Mouse (Mus musculus): ENCODE measurements around the gene Mllt1.
A peak's percentile ranks its signal among the peaks of the same experiment; 100 is the strongest.
"Not testable (repeated sequence)": the region's sequence is repeated elsewhere in the genome, so short reads cannot be mapped to it uniquely, and the experiment has no call there.

Gene Mllt1

GRCm38 (mm10) chr17:56934545-56935330, 477 bp downstream of the Mllt1 start:
- no peak for DNase-seq (ENCODE audit: low spot score in 2 of 2)

- DNase-seq (ENCODE audit: low spot score in 2 of 2): no peak
Observed at GRCm38 (mm10) chr17:56933395-56933794, 1.8 kb downstream of the Mllt1 start.

DNA sequence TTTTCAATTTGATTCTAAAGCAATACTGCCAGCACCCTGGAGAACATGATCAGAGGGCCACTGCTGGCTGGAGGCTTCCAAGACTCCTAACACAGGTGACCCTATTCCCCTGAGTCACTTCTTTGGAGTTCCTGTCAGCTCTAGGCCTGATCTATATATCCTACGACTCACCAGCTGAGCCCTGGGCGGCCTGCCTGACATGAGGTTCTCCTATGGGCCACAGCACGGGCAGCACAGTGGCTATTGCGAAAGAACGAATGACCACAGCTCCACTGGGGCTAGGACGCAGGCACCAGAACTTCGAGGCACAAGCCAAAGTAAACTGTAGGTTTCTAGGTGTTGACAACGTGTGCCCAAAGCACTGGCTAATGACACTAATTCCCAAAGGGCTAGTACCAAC, 5.2 kb downstream of the Mllt1 start:
- no peak for DNase-seq (ENCODE audit: low spot score in 2 of 2)

DNA sequence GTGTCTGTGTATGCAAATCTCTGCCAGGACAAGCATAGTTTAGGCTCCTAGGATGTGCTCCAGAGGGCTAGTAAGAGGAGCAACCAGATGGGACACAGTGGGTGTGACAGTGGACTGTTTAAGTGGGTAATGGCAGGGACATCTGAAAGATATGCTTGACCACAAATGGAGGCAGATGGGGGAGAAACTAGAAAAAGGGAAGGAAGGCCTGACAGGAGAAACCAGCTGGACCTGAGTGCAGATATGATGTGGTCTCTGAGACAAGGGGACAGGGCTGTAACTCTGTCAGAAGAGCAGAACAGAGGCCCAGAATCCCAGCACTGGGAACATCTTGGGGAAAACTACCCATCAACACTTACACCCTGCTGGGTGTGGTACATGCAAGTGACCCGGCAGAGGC, 5.7 kb downstream of the Mllt1 start:
- DNase-seq (ENCODE audit: low spot score in 2 of 2): no peak

DNA sequence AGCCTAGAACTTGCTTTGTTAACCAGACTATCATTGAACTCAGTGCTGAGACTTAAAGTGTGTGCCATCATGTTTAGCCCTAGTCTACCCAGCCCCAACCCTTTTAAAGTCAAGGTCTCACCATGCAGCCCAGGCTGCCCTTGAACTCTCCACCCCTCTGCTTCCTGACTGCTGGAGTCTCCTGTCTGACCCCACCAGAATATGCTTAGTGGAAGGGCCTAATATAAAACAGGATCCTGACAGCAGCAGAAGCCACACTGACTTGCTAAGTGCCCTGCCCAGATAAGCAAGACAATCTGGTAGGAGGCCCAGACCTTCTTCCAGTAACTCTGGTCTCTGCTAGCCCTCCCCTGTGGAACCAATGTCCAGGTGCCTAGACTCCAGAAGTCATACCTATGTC, 6.1 kb downstream of the Mllt1 start:
- DNase-seq (ENCODE audit: low spot score in 2 of 2): no peak

- DNase-seq (ENCODE audit: low spot score in 2 of 2): no peak
Observed at GRCm38 (mm10) chr17:56925998-56926397, 9.2 kb downstream of the Mllt1 start.

GRCm38 (mm10) chr17:56919725-56920124, 15.5 kb downstream of the Mllt1 start:
- no peak for DNase-seq (ENCODE audit: low spot score in 2 of 2)

DNA sequence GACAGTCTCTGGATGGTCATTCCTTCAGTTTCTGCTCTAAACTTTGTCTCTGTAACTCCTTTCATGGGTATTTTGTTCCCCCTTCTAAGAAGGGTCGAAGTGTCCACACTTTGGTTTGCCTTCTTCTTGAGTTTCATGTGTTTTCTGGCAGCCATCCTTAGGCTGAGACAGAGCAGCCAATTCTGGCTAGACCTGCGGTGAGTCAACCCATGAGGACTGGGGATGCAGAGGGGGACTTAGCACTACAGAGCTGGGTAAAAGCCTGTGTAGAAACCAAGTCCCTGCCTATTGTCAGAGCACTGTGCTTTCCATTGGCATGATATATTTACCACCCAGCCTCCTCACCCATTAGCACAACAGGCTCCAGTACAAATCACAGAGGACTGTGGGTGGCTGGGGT, 18.0 kb downstream of the Mllt1 start:
- DNase-seq (ENCODE audit: low spot score in 2 of 2): no peak

GRCm38 (mm10) chr17:56913444-56913843, 21.8 kb downstream of the Mllt1 start:
- no peak for DNase-seq (ENCODE audit: low spot score in 2 of 2)

DNA sequence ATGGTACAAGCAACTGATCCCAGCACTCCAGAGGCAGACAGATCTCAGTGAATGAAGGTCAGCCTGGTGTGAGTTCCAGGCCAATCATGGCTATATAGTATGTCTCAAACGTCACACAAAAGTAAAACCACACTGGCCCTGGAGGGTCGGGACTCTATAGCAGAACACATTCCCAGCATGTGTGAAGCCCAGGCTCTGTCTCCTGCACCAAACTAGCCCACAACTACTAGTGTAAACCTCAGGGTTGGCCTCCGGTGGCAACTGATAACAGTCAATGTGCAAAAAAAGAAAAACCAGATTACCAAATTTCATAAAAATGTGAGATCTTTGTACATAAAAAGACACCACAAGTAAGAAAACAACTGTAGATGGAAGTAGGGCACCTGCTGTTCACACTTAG, 22.2 kb downstream of the Mllt1 start:
- no peak for DNase-seq (ENCODE audit: low spot score in 2 of 2)

- DNase-seq (ENCODE audit: low spot score in 2 of 2): not testable (repeated sequence)
Observed at GRCm38 (mm10) chr17:56909764-56910163, 25.5 kb downstream of the Mllt1 start.

DNA sequence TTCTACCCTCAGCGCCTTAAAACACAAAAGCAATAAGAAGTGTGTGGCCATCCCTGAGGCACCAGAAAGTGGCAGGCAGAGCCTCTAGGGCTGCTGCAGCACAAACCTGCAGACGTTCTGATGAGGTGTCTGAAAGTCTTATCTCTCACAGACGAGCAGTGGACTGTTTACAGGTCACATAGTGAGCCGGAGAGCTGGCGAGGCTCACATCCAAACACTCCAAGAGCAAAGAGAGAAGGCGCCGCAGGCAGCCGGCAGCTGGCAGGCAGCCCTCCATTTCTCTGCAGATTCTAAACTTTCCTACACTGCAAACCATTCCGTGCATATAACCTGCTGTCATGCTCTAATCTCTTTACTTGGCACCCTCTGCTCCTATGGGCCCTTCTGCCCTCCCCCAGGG, 27.3 kb downstream of the Mllt1 start:
- no peak for DNase-seq (ENCODE audit: low spot score in 2 of 2)

DNA sequence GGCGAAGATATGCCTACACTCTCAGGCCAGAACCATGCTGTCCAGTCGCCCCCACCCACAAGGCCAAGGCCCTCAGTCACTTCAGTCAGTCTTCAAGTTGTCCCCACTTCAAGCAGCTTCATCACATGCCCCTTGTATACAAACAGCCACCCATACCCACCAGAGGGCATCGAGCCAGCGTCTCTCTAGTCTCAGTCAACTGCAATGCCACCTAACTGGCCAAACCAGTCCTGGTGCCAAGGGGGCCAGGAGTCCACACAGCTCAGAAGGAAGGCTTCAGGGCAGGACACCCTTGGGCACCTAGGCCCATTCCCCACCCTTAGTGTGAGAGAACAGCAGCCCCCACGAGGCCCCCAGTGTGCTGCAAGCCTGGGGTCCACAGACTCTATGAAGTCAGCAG, 28.1 kb downstream of the Mllt1 start:
- no peak for DNase-seq (ENCODE audit: low spot score in 2 of 2)

- DNase-seq (ENCODE audit: low spot score in 2 of 2): no peak
Observed at GRCm38 (mm10) chr17:56906166-56906565, 29.0 kb downstream of the Mllt1 start.

DNA sequence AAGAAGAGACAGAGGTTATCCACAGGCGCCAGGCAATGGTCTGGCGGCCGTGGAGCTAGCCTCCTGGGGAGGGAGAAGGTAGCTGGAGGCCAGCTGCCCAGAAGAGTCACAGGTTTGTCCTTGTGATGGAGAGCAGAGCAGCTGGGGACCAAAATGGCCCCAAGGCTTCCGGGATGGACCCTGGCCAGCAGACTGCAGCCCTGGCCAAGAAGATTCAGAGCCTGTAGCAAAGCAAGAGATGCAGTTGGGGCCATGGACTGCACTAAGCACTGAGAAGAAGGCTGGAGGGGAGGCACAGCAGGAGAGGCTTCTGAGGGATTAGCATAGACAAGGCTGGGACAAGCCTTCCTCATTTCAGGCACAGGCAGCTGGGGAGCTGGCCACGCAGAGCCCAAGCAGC, 32.5 kb downstream of the Mllt1 start:
- DNase-seq (ENCODE audit: low spot score in 2 of 2): no peak

DNA sequence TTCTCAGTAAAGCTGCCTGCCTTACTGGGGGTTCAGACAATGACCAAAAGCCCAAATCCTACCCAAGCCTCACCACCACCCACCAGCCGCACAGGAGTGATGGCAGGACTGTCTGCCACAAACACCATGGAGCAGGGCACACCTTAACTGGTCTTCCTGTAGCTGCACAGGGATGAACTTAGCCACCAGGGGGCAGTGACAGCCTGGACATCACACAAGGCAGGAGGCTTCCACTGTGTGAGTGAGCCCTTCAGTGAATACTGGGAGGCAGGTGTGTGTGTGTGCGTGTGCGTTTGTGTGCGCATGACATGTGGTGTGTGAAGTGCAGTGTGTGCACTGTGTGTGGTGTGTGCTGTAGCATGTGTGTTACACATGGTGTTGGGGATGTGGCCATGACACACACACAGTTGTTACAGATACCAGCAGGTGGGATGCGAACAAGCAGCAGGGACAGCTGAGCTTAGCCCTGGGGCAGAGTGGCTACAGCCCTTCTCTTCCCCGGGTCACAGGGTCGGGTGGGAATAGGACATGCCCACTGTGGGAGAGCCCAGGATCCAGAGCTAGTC, 37.5 kb downstream of the Mllt1 start:
- peak; percentile 62 to 86 for DNase-seq (ENCODE audit: low spot score in 2 of 2)

- no peak for DNase-seq (ENCODE audit: low spot score in 2 of 2)
Observed at GRCm38 (mm10) chr17:56896513-56897129, 38.6 kb downstream of the Mllt1 start.

DNA sequence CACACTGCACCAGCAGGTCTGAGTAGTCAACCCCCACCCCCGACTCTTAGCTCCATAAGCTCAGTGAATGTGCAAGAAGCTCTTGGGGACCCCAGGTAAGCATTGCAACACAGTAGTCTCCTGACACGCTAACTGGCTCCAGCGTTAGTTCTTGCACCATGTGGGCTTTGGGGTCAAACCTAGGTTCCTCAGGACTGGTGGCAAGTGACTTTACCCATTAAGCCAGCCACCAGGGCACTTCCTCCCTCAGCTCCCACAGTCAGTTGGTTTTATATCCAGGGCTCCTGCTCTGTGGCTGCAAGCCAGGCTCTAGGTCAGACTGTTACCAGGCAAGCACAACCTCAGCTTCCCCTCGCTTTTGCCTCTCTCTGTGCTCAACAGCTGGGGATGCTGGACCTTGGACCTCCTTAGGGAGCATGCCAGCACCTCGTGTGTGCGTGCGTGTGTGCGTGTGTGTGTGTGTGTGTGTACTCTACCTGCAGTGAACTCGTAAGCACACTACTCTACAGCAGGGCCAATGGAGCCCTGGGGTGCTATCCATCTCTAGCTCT, 39.8 kb downstream of the Mllt1 start:
- DNase-seq (ENCODE audit: low spot score in 2 of 2): no peak

- no peak for DNase-seq (ENCODE audit: low spot score in 2 of 2)
Observed at GRCm38 (mm10) chr17:56890018-56890417, 45.2 kb downstream of the Mllt1 start.

GRCm38 (mm10) chr17:56888050-56888449, 47.2 kb downstream of the Mllt1 start:
- no peak for DNase-seq (ENCODE audit: low spot score in 2 of 2)

DNA sequence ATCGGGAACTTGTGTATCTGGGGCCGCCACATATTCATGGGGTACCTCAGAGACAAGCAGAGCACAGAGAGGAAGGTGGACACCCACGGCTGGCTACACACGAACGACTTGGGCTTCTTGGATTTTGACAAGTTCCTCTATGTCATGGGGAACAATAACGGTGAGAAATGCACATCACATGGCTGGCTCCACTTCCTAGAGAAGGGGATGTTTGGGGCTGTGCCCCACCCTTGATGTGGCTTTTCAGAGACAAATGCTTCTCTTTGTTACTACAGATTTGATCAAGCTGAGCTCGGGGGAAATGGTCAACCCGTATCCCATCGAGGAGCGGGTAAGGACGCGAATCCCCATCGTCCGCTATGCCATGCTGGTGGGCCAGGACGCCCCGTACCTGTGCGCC, 50.4 kb downstream of the Mllt1 start:
- no peak for DNase-seq (ENCODE audit: low spot score in 2 of 2)

- no peak for DNase-seq (ENCODE audit: low spot score in 2 of 2)
Observed at GRCm38 (mm10) chr17:56884331-56884730, 50.9 kb downstream of the Mllt1 start.

GRCm38 (mm10) chr17:56883612-56884011, 51.6 kb downstream of the Mllt1 start:
- DNase-seq (ENCODE audit: low spot score in 2 of 2): no peak
